Mouse (Mus musculus) leukemia stem cell, adult 10-12 weeks (primary cell): ENCODE measurements around the gene Timp1. TPM values are rescaled to one million over a fixed set of nuclear protein-coding genes. Genes with fewer than 3 reads are reported as not detected.

ENCODE experiments used
- polyA plus RNA-seq: library from polyadenylated mRNA; stranded (reverse); fragments of >175 nt; gene quantifications from 2 replicates; pipeline ENCODE4 v1.2.3, GENCODE M21; 2012; ENCODE audit warnings: low replicate concordance

Timp1 gene
- 4.3 TPM in 1 of 2 replicates, not detected in the other for polyA plus RNA-seq

DNA sequence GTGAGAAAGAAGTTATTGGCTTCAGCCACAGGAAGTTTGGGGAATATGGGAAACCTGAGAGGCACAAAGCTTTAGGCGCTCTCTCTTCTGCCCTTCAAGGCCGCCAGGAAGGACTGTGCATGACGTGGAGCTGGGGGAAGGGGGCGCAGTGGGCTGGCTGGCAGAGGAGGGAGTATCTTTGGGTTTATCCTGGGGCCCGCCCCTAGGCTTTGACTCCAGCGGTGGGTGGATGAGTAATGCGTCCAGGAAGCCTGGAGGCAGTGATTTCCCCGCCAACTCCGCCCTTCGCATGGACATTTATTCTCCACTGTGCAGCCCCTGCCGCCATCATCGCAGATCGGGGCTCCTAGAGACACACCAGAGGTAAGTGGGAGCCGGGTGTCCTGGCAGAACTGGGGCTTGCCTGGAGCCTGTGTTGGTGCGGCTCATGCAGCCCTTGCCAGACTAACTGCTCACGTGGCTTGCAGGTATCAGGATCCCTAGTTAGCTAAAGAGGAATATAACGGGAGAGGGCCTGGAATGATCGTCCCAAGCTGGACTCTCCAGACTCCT, at the start of gene Timp1:
Gene Timp1, plus strand, starts transcription at position 205 of the 552 bp plus-strand sequence.

DNA sequence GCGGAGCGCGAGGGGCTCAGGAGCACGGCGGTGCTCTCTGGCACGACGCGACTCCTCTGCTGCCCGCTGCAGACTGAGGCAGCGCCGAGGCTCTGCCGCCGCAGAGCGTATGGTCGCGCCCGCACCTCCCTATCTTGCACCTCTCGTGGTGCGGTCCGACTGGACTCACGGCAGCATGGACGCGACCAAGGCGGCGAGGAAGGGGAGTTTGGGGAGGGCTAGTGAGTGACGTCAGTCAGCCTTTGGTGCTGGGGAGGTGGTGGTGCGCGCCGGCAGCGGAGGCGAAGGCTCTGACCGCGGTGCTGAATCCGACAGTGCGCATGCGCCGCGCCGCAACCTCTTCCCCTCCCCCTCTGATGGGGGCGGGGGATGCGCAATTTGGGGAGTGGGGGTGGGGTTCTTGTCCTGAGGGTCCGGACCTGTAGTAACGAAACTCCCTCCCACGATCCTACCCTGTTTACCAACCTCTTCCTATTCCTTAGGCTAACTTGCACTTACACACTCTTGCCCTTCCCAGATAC, 50.9 kb downstream of the Timp1 start, which contains the start of gene Syn1:
Gene Syn1, minus strand, starts transcription at position 161 of the 521 bp plus-strand sequence.

Other genes with a start within 250 kb of the Timp1 start
- 42.0 and 148 TPM in 2 replicates for gene Uba1, start 211.8 kb upstream of the Timp1 start, polyA plus RNA-seq
- 158 and 175 TPM in 2 replicates for gene Cdk16, start 182.2 kb upstream of the Timp1 start, polyA plus RNA-seq
- 1.4 and 2.3 TPM in 2 replicates for gene Usp11, start 166.3 kb upstream of the Timp1 start, polyA plus RNA-seq
- 6.5 and 63.2 TPM in 2 replicates for gene Araf, start 72.4 kb upstream of the Timp1 start, polyA plus RNA-seq
- 1.5 and 3.4 TPM in 2 replicates for gene Syn1, start 50.8 kb downstream of the Timp1 start, polyA plus RNA-seq
- gene Cfp, start 61.4 kb downstream of the Timp1 start, polyA plus RNA-seq, result 134 and 165 TPM in 2 replicates
- 8.6 and 17.5 TPM in 2 replicates for gene Elk1, start 80.4 kb downstream of the Timp1 start, polyA plus RNA-seq
- gene Uxt, start 91.9 kb downstream of the Timp1 start, polyA plus RNA-seq, result 6.5 and 14.1 TPM in 2 replicates
- gene Zfp182, start 192.2 kb downstream of the Timp1 start, polyA plus RNA-seq, result 0.18 TPM in 1 of 2 replicates, not detected in the other
- gene Spaca5, start 198.2 kb downstream of the Timp1 start, polyA plus RNA-seq, result not detected in 2 replicates
- not detected in 2 replicates for gene Zfp300, start 219.4 kb downstream of the Timp1 start, polyA plus RNA-seq
- not detected in 2 replicates for gene Ssxa1, start 245.7 kb downstream of the Timp1 start, polyA plus RNA-seq